ENCODE assay signal across 31 mouse cellular contexts in the genomic region with DNA sequence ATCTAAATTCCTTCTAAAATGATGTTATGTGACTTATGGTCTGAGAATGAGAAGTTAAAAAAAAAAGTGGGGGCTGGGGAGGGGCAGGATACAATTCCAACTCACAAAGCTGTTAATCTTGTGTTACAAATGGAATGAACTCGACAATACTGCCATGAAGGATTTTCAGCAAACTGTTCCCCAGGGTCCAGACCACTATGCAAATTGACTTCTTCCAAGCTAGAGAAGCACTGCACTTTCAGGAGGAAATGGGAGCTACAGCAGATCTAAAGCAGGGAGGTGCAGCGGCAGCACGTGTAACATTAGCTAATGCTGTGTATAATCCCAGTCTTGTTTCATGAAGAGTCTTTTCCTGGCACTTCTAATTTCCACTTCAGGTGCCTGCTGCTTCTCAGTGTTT. TPM values are rescaled to one million over a fixed set of nuclear protein-coding genes. Genes with fewer than 3 reads are reported as not detected.
DNase-seq lines count a peak whose midpoint lies in the region; ATAC-seq lines count a peak whose summit lies in the region.
"Had no signal": no experiment of that assay in that cellular context is flagged by ENCODE, and none has a peak within 500 bp of the region (broad histone marks: within the 10 kb centered on the region; RNA-seq: fewer than 3 reads in every experiment).

No protein-coding gene starts in this region.

- no peak overlapping the region for H3K4me3 ChIP-seq in forebrain, embryonic 14.5 days (ENCODE audit: low read depth, low read length)
- H3K4me3 ChIP-seq in forebrain, embryonic 16.5 days (replicated peaks; ENCODE audit: low read length): no peak overlapping the region
- H3K4me3 ChIP-seq in neural tube, embryonic 12.5 days: no peak overlapping the region
- H3K4me3 ChIP-seq: forebrain, embryonic 15.5 days; gastrocnemius, adult 2 months; hindbrain, embryonic 12.5 days; layer of hippocampus, adult 2 months; limb, embryonic 10.5 days; limb, embryonic 15.5 days; liver, embryonic 13.5 days had no signal

- peak; percentile 10 for DNase-seq in forebrain, embryonic 14.5 days (ENCODE audit: low spot score)
- peak; percentile 7 to 10 for DNase-seq in kidney, postnatal 4 days
- DNase-seq in kidney, postnatal 10 days: no peak
- no peak for DNase-seq in neural tube, embryonic 10.5 days (ENCODE audit: extremely low spot score, low spot score)
- no peak for DNase-seq in urinary bladder, postnatal 14 days (ENCODE audit: low spot score)
- DNase-seq: adrenal gland, postnatal 10 days; cerebellum, adult 11 months; cerebellum, adult 9-10 months; cerebellum, postnatal 36 days; gastrocnemius, adult 2 months; gastrocnemius, postnatal 36 days; heart, adult 18-20 months; heart, postnatal 36 days; liver, embryonic 13.5 days; lung, adult 18-20 months; lung, postnatal 10 days; right cerebral cortex, postnatal 4 days; thymus, adult 18-20 months; thymus, postnatal 25 days had no signal

- no peak for ATAC-seq in forebrain, embryonic 14.5 days
- no peak for ATAC-seq in forebrain, embryonic 16.5 days
- no peak for ATAC-seq in neural tube, embryonic 12.5 days (ENCODE audit: low FRiP score, low read depth)
- ATAC-seq: forebrain, embryonic 15.5 days; intestine, postnatal 0 days; Patski had no signal

- no peak overlapping the region for H3K27ac ChIP-seq in forebrain, embryonic 14.5 days (ENCODE audit: low read depth, low read length)
- no peak overlapping the region for H3K27ac ChIP-seq in forebrain, embryonic 16.5 days (ENCODE audit: low read length)
- no peak overlapping the region for H3K27ac ChIP-seq in neural tube, embryonic 12.5 days
- H3K27ac ChIP-seq: forebrain, embryonic 15.5 days; gastrocnemius, adult 2 months; hindbrain, embryonic 12.5 days; layer of hippocampus, adult 2 months; limb, embryonic 10.5 days; limb, embryonic 15.5 days; liver, embryonic 13.5 days; macrophage; stomach, postnatal 0 days had no signal

- H3K9ac ChIP-seq in forebrain, embryonic 14.5 days (ENCODE audit: low read length): no peak overlapping the region
- no peak overlapping the region for H3K9ac ChIP-seq in forebrain, embryonic 16.5 days (replicated peaks; ENCODE audit: low read depth, low read length)
- peak overlapping the region; percentile 1; the same call in 1 of the 2 replicates for H3K9ac ChIP-seq in neural tube, embryonic 12.5 days
- H3K9ac ChIP-seq: forebrain, embryonic 15.5 days; hindbrain, embryonic 12.5 days; limb, embryonic 15.5 days; liver, embryonic 13.5 days had no signal

- H3K27me3 ChIP-seq in forebrain, embryonic 14.5 days (replicated peaks; ENCODE audit: control insufficient read depth, insufficient read depth, low read length): no peaks in the 10 kb centered on the region
- no peaks in the 10 kb centered on the region for H3K27me3 ChIP-seq in forebrain, embryonic 16.5 days (replicated peaks; ENCODE audit: control insufficient read depth, insufficient read depth, low read length)
- no peaks in the 10 kb centered on the region for H3K27me3 ChIP-seq in neural tube, embryonic 12.5 days (replicated peaks)
- H3K27me3 ChIP-seq: forebrain, embryonic 15.5 days; hindbrain, embryonic 12.5 days; limb, embryonic 15.5 days; liver, embryonic 13.5 days; Patski had no signal

- 67% methylated on average over 3 of the region's 3 CpGs for WGBS in forebrain, embryonic 14.5 days
- 71% methylated on average over 3 of the region's 3 CpGs for WGBS in forebrain, embryonic 16.5 days
- WGBS in neural tube, embryonic 12.5 days: 49% methylated on average over 3 of the region's 3 CpGs

- peaks cover under 1% of the 10 kb centered on the region; the same call in 1 of the 2 replicates for H3K9me3 ChIP-seq in forebrain, embryonic 14.5 days (replicated peaks; ENCODE audit: control insufficient read depth, low read length)
- peaks cover 2% of the 10 kb centered on the region; the same call in 1 of the 2 replicates for H3K9me3 ChIP-seq in forebrain, embryonic 16.5 days (ENCODE audit: control insufficient read depth, low read length)
- H3K9me3 ChIP-seq in neural tube, embryonic 12.5 days: peaks cover 2% of the 10 kb centered on the region; the same call in 1 of the 2 replicates
- H3K9me3 ChIP-seq: limb, embryonic 10.5 days; limb, embryonic 15.5 days; liver, embryonic 13.5 days had no signal

- no peaks in the 10 kb centered on the region for H3K4me1 ChIP-seq in forebrain, embryonic 14.5 days (ENCODE audit: control insufficient read depth, insufficient read depth, low read length)
- peaks cover 3% of the 10 kb centered on the region; the same call in 1 of the 2 replicates for H3K4me1 ChIP-seq in forebrain, embryonic 16.5 days (replicated peaks; ENCODE audit: control insufficient read depth, insufficient read depth, low read length)
- H3K4me1 ChIP-seq in neural tube, embryonic 12.5 days: 0 out of 2 replicates have a peak, but pooled peaks cover 3% of the 10 kb centered on the region
- H3K4me1 ChIP-seq: limb, embryonic 10.5 days; liver, embryonic 13.5 days had no signal

- H3K4me2 ChIP-seq in forebrain, embryonic 14.5 days (ENCODE audit: low read length): no peak overlapping the region
- H3K4me2 ChIP-seq in forebrain, embryonic 16.5 days (ENCODE audit: low read length): no peak overlapping the region
- no peak overlapping the region for H3K4me2 ChIP-seq in neural tube, embryonic 12.5 days (replicated peaks)
- H3K4me2 ChIP-seq: forebrain, embryonic 15.5 days; heart, embryonic 11.5 days; hindbrain, embryonic 12.5 days; limb, embryonic 15.5 days; liver, embryonic 13.5 days had no signal

- H3K36me3 ChIP-seq in forebrain, embryonic 14.5 days (ENCODE audit: control insufficient read depth, insufficient read depth, low read length): no peaks in the 10 kb centered on the region
- no peaks in the 10 kb centered on the region; the same call in 1 of the 2 replicates for H3K36me3 ChIP-seq in forebrain, embryonic 16.5 days (ENCODE audit: control insufficient read depth, insufficient read depth)
- no peaks in the 10 kb centered on the region; the same call in 1 of the 2 replicates for H3K36me3 ChIP-seq in neural tube, embryonic 12.5 days
- H3K36me3 ChIP-seq: limb, embryonic 15.5 days had no signal

RNA-seq across cellular contexts. Expression of gene Nlk, which starts 55.0 kb away (rescaled TPM):
- polyA plus RNA-seq in forebrain, embryonic 14.5 days (2014; fragmentation: Nextera tagmentation; extraction: Ambion mirVana): 31.6 and 38.0 TPM in 2 replicates
- 31.2 and 33.6 TPM in 2 replicates for polyA plus RNA-seq in forebrain, embryonic 16.5 days (2015; fragmentation: Nextera tagmentation; extraction: Ambion mirVana)
- 24.7 and 28.2 TPM in 2 replicates for polyA plus RNA-seq in neural tube, embryonic 12.5 days (2016; fragmentation: Nextera tagmentation; extraction: Ambion mirVana)

Comparison
In these comparisons a context has a peak if more than half of its experiments do, and no peak if none do; other contexts are left out.
1. DNase-seq: peak in forebrain, embryonic 14.5 days (single experiment) and kidney, postnatal 4 days (2 of 2); none in kidney, postnatal 10 days (single experiment), neural tube, embryonic 10.5 days (single experiment) and urinary bladder, postnatal 14 days (single experiment).